Mouse (Mus musculus): ENCODE results near the gene Gpx2. TPM values are rescaled to one million over a fixed set of nuclear protein-coding genes. Genes with fewer than 3 reads are reported as not detected.

The Gpx2 gene
- under 1 TPM; 0.27 to 0.51 TPM for total RNA-seq (2021)

- DNase-seq = no peak
Observed at GRCm38 (mm10) chr12:76795350-76795749, at the start of gene Gpx2. Gene Gpx2, minus strand, starts transcription at chr12:76795554.

- no peak for DNase-seq
Observed at GRCm38 (mm10) chr12:76844346-76845061, 49.1 kb upstream of the Gpx2 start.

GRCm38 (mm10) chr12:76840081-76840480 is 44.7 kb upstream of the Gpx2 start:
- DNase-seq = no peak

- no peak for DNase-seq
Observed at GRCm38 (mm10) chr12:76839298-76839697, 43.9 kb upstream of the Gpx2 start.

- DNase-seq = no peak
Observed at GRCm38 (mm10) chr12:76837844-76838650, 42.7 kb upstream of the Gpx2 start.

GRCm38 (mm10) chr12:76837101-76837843 is 41.9 kb upstream of the Gpx2 start:
- DNase-seq = peak; percentile 98 to 99

GRCm38 (mm10) chr12:76832704-76833103 is 37.4 kb upstream of the Gpx2 start:
- DNase-seq = no peak

GRCm38 (mm10) chr12:76825283-76825682 is 29.9 kb upstream of the Gpx2 start:
- no peak for DNase-seq

- no peak for DNase-seq
Observed at GRCm38 (mm10) chr12:76822651-76823041, 27.3 kb upstream of the Gpx2 start, which contains the start of gene Rab15. Gene Rab15, minus strand, starts transcription at chr12:76822908.

GRCm38 (mm10) chr12:76822002-76822650 is 26.8 kb upstream of the Gpx2 start:
- DNase-seq = peak; percentile 53 to 62

GRCm38 (mm10) chr12:76820615-76821014 is 25.3 kb upstream of the Gpx2 start:
- DNase-seq = no peak

GRCm38 (mm10) chr12:76819816-76820215 is 24.5 kb upstream of the Gpx2 start:
- no peak for DNase-seq

- peak in 1 of 2 experiments; percentile 53 for DNase-seq
Observed at GRCm38 (mm10) chr12:76818908-76819307, 23.6 kb upstream of the Gpx2 start.

- no peak for DNase-seq
Observed at GRCm38 (mm10) chr12:76818120-76818519, 22.8 kb upstream of the Gpx2 start.

GRCm38 (mm10) chr12:76817176-76817575 is 21.8 kb upstream of the Gpx2 start:
- DNase-seq = no peak

GRCm38 (mm10) chr12:76816720-76817119 is 21.4 kb upstream of the Gpx2 start:
- DNase-seq = no peak

- no peak for DNase-seq
Observed at GRCm38 (mm10) chr12:76814120-76814519, 18.8 kb upstream of the Gpx2 start.

- no peak for DNase-seq
Observed at GRCm38 (mm10) chr12:76813543-76813942, 18.2 kb upstream of the Gpx2 start.

- no peak for DNase-seq
Observed at GRCm38 (mm10) chr12:76811006-76811405, 15.7 kb upstream of the Gpx2 start.

- no peak for DNase-seq
Observed at GRCm38 (mm10) chr12:76810491-76810890, 15.1 kb upstream of the Gpx2 start.

- no peak for DNase-seq
Observed at GRCm38 (mm10) chr12:76807796-76808195, 12.4 kb upstream of the Gpx2 start.

GRCm38 (mm10) chr12:76805056-76805811 is 9.9 kb upstream of the Gpx2 start:
- no peak for DNase-seq
